Mouse (Mus musculus): ENCODE measurements at regions not wholly inside any gene's neighbourhood (a gene's known extent, or its start where the extent isn't known, plus 50 kb on each side); places are given as distances from the start of the nearest gene placed in this dataset.

GRCm38 (mm10) chr13:85035903-85036302, 153.3 kb upstream of the Ccnh start:
- ATAC-seq: no peak

GRCm38 (mm10) chr13:85036830-85037229, 152.4 kb upstream of the Ccnh start:
- ATAC-seq: no peak

GRCm38 (mm10) chr13:85066585-85067550, 122.3 kb upstream of the Ccnh start:
- ATAC-seq: no peak

GRCm38 (mm10) chr13:85067551-85068283, 121.5 kb upstream of the Ccnh start:
- ATAC-seq: no peak

GRCm38 (mm10) chr13:85068403-85068802, 120.8 kb upstream of the Ccnh start:
- no peak for ATAC-seq

GRCm38 (mm10) chr13:85083335-85083734, 105.9 kb upstream of the Ccnh start:
- no peak for ATAC-seq

- ATAC-seq: no peak
Observed at GRCm38 (mm10) chr13:85083742-85084141, 105.5 kb upstream of the Ccnh start.

- ATAC-seq: no peak
Observed at GRCm38 (mm10) chr13:85096174-85096573, 93.0 kb upstream of the Ccnh start.

- ATAC-seq: no peak
Observed at GRCm38 (mm10) chr13:85123309-85123708, 65.9 kb upstream of the Ccnh start.

- ATAC-seq: peak; percentile 99
Observed at GRCm38 (mm10) chr13:85126573-85127547, 62.3 kb upstream of the Ccnh start.

- no peak for ATAC-seq
Observed at GRCm38 (mm10) chr13:85127548-85127925, 61.7 kb upstream of the Ccnh start.
